Mouse (Mus musculus) activated CD4-positive, CD25-positive, alpha-beta regulatory T cell, adult 9 weeks (primary cell): ENCODE results near the gene Grin3a. TPM values are rescaled to one million over a fixed set of nuclear protein-coding genes. Genes with fewer than 3 reads are reported as not detected.

Source experiments
- polyA plus RNA-seq: library from polyadenylated mRNA; unstranded; fragments of 100-300 nt; shearing (Covaris generic); gene quantifications from one replicate; pipeline ENCODE4 v1.2.1, GENCODE M21; 2017

The Grin3a gene
- not detected for polyA plus RNA-seq

GRCm38 (mm10) chr4:49845612-49845985 lies at the start of gene Grin3a:
Grin3a (minus strand) TSS chr4:49845744.

GRCm38 (mm10) chr4:49681812-49682211 lies 163.7 kb downstream of the Grin3a start, which contains the start of gene Ppp3r2:
Ppp3r2 (minus strand) TSS chr4:49682024.

GRCm38 (mm10) chr4:49631319-49632138 lies 214.0 kb downstream of the Grin3a start, which contains the start of gene Rnf20:
Rnf20 (plus strand) TSS chr4:49632006.

Other genes with a start within 250 kb of the Grin3a start
- not detected for gene Tmem246, start 247.9 kb downstream of the Grin3a start, polyA plus RNA-seq
- gene Rnf20, start 213.7 kb downstream of the Grin3a start, polyA plus RNA-seq, result 67.9 TPM
- gene Ppp3r2, start 163.7 kb downstream of the Grin3a start, polyA plus RNA-seq, result 0.09 TPM